Mouse (Mus musculus): ENCODE measurements around the gene Med27. TPM values are rescaled to one million over a fixed set of nuclear protein-coding genes. Genes with fewer than 3 reads are reported as not detected.

The Med27 gene
- total and polyA plus RNA-seq, 3 experiments = 32.1 to 36.2 (median 33.6) TPM

DNA sequence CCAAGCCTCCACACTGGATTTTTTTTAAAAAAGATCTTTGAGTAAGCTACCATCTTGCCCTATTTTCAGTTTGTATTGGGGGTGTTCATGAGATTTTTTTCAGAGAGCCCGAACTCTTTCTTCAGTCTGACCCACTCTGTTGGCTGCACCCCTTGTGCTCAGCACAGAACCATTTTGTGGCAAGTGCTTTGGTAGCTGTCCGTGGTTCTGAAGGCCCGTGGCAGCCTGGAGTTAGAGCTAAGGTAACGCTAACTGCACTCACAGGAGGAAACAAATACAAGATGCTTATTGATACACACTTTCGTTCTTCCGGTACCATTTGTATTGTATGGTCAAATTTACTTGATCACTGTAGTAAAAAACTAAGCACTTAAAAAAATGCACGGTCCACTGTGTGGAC lies 36.7 kb upstream of the Med27 start:
- H3K4me2 ChIP-seq (ENCODE audit: insufficient read depth, low read depth, poor library complexity, severe bottlenecking) = no peak overlapping the region
- in situ Hi-C loops (cut with MboI; ENCODE audit: low pct_ligation_motif_present, low pct_unique_long_range_greater_than_20kb, low sequenced_read_pairs) (no loop called here), dilution Hi-C loops (cut with MboI; ENCODE audit: extremely low pct_ligation_motif_present, extremely low pct_unique_long_range_greater_than_20kb, low sequenced_read_pairs) (no loop called here)
- no peaks in the 10 kb centered on the region for H3K36me3 ChIP-seq (replicated peaks in 1 of 2; ENCODE audit: control insufficient read depth in 1 of 2, insufficient read depth in 1 of 2, low read length in 1 of 2)
- TF ChIP-seq MYC (IDR thresholded peaks at IDR 0.05; ENCODE audit: low read depth, low read length) = no peak
- no peak for TF ChIP-seq NELFE (IDR thresholded peaks at IDR 0.05; ENCODE audit: low read depth, low read length)
- no peak for TF ChIP-seq GABPA (IDR thresholded peaks at IDR 0.05; ENCODE audit: insufficient replicate concordance, low read depth, low read length)
- no peak for TF ChIP-seq RAD21 (IDR thresholded peaks at IDR 0.05; ENCODE audit: low read depth, low read length)
- TF ChIP-seq JUN (IDR thresholded peaks at IDR 0.05; ENCODE audit: insufficient read depth, low read depth, low read length) = no peak
- no peak for TF ChIP-seq RCOR1 (conservative IDR thresholded peaks at IDR 0.05; ENCODE audit: low read depth, low read length)
- TF ChIP-seq POLR2AphosphoS2 (IDR thresholded peaks at IDR 0.05; ENCODE audit: low read depth, low read length) = no peak
- no peak overlapping the region for H3K9ac ChIP-seq (ENCODE audit: insufficient read depth, low read depth)
- H3K4me3 ChIP-seq (replicated peaks in 1 of 3; ENCODE audit: low read depth in 2 of 3, low read length in 2 of 3, poor library complexity in 1 of 3) = no peak overlapping the region
- no peaks in the 10 kb centered on the region for H3K4me1 ChIP-seq (ENCODE audit: control insufficient read depth in 1 of 2, insufficient read depth in 2 of 2)
- H3K79me2 ChIP-seq (replicated peaks; ENCODE audit: control insufficient read depth, extremely low read depth, insufficient read depth, poor library complexity, severe bottlenecking) = no peaks in the 10 kb centered on the region
- peak; percentile 19 for DNase-seq (ENCODE audit: extremely low read depth)
- no peaks in the 10 kb centered on the region for H3K9me3 ChIP-seq (replicated peaks; ENCODE audit: low read length)
- H3K27me3 ChIP-seq (replicated peaks) = peaks cover 75% of the 10 kb centered on the region
- H3K27ac ChIP-seq (ENCODE audit: insufficient read depth, low read depth) = no peak overlapping the region

GRCm38 (mm10) chr2:29312058-29312457 lies 34.6 kb upstream of the Med27 start:
- Histone ChIP-seq H3K9me3 (replicated peaks; ENCODE audit: low read length) (no peaks in the 10 kb centered on the region), H3K27ac (ENCODE audit: insufficient read depth, low read depth) (no peak overlapping the region), H3K9ac (ENCODE audit: insufficient read depth, low read depth) (no peak overlapping the region), H3K4me1 (ENCODE audit: control insufficient read depth in 1 of 2, insufficient read depth in 2 of 2) (no peaks in the 10 kb centered on the region), H3K4me3 (replicated peaks in 1 of 3; ENCODE audit: low read depth in 2 of 3, low read length in 2 of 3, poor library complexity in 1 of 3) (no peak overlapping the region), H3K4me2 (ENCODE audit: insufficient read depth, low read depth, poor library complexity, severe bottlenecking) (no peak overlapping the region), H3K27me3 (replicated peaks) (peaks cover 63% of the 10 kb centered on the region), H3K36me3 (replicated peaks in 1 of 2; ENCODE audit: control insufficient read depth in 1 of 2, insufficient read depth in 1 of 2, low read length in 1 of 2) (no peaks in the 10 kb centered on the region), H3K79me2 (replicated peaks; ENCODE audit: control insufficient read depth, extremely low read depth, insufficient read depth, poor library complexity, severe bottlenecking) (no peaks in the 10 kb centered on the region)
- TF ChIP-seq POLR2AphosphoS2 (IDR thresholded peaks at IDR 0.05; ENCODE audit: low read depth, low read length) (no peak), GABPA (IDR thresholded peaks at IDR 0.05; ENCODE audit: insufficient replicate concordance, low read depth, low read length) (no peak), PAX5 (IDR thresholded peaks at IDR 0.05; ENCODE audit: low read length) (no peak), MEF2A (IDR thresholded peaks at IDR 0.05; ENCODE audit: borderline replicate concordance, low read depth, low read length) (no peak), MXI1 (IDR thresholded peaks at IDR 0.05; ENCODE audit: low read depth, low read length) (no peak), IRF4 (IDR thresholded peaks at IDR 0.05; ENCODE audit: low read depth, low read length) (no peak), SMC3 (IDR thresholded peaks at IDR 0.05; ENCODE audit: low read depth, low read length) (no peak), ZMIZ1 (IDR thresholded peaks at IDR 0.05; ENCODE audit: low read depth, low read length) (no peak), BHLHE40 (IDR thresholded peaks at IDR 0.05; ENCODE audit: low read depth, low read length) (no peak), CHD2 (IDR thresholded peaks at IDR 0.05; ENCODE audit: low read length) (no peak), RCOR1 (conservative IDR thresholded peaks at IDR 0.05; ENCODE audit: low read depth, low read length) (no peak)
- dilution Hi-C loops (cut with MboI; ENCODE audit: extremely low pct_ligation_motif_present, extremely low pct_unique_long_range_greater_than_20kb, low sequenced_read_pairs) = no loop called here
- in situ Hi-C loops (cut with MboI; ENCODE audit: low pct_ligation_motif_present, low pct_unique_long_range_greater_than_20kb, low sequenced_read_pairs) = no loop called here
- DNase-seq (ENCODE audit: extremely low read depth) = no peak

Data from CH12.LX (cell line).